Mouse (Mus musculus) heart, adult 11 months (tissue): Measurements from ENCODE around the gene Bbs12.
A peak's percentile ranks its signal among the peaks of the same experiment; 100 is the strongest.

Experiments used
- DNase-seq: peaks from one replicate; pipeline ENCODE4 v3.0.0; 2022

Bbs12 gene

GRCm38 (mm10) chr3:37328489-37328888 lies 16.1 kb downstream of the Bbs12 start:
- no peak for DNase-seq

- no peak for DNase-seq
Observed at GRCm38 (mm10) chr3:37329963-37330362, 17.6 kb downstream of the Bbs12 start.

- peak; percentile 86 for DNase-seq
Observed at GRCm38 (mm10) chr3:37331999-37332449, 19.7 kb downstream of the Bbs12 start.

GRCm38 (mm10) chr3:37334053-37334452 lies 21.7 kb downstream of the Bbs12 start:
- no peak for DNase-seq

- DNase-seq = peak; percentile 92
Observed at GRCm38 (mm10) chr3:37341110-37341509, 28.8 kb downstream of the Bbs12 start.

- peak; percentile 93 for DNase-seq
Observed at GRCm38 (mm10) chr3:37342811-37343210, 30.5 kb downstream of the Bbs12 start.

GRCm38 (mm10) chr3:37347671-37348070 lies 35.3 kb downstream of the Bbs12 start:
- DNase-seq = no peak

GRCm38 (mm10) chr3:37348221-37349165 lies 36.1 kb downstream of the Bbs12 start, which contains the start of gene Fgf2:
Gene Fgf2, plus strand, starts transcription at chr3:37348346.
- peak; percentile 97 for DNase-seq

- DNase-seq = peak; percentile 95
Observed at GRCm38 (mm10) chr3:37349166-37349548, 36.8 kb downstream of the Bbs12 start.

GRCm38 (mm10) chr3:37350386-37350785 lies 38.0 kb downstream of the Bbs12 start:
- DNase-seq = no peak

GRCm38 (mm10) chr3:37353951-37354481 lies 41.7 kb downstream of the Bbs12 start:
- DNase-seq = peak; percentile 94

- no peak for DNase-seq
Observed at GRCm38 (mm10) chr3:37354737-37355136, 42.4 kb downstream of the Bbs12 start.

GRCm38 (mm10) chr3:37360729-37361128 lies 48.4 kb downstream of the Bbs12 start:
- DNase-seq = peak; percentile 94

GRCm38 (mm10) chr3:37365144-37365543 lies 52.8 kb downstream of the Bbs12 start:
- no peak for DNase-seq

GRCm38 (mm10) chr3:37365976-37366375 lies 53.6 kb downstream of the Bbs12 start:
- peak; percentile 89 for DNase-seq

GRCm38 (mm10) chr3:37366381-37367053 lies 54.2 kb downstream of the Bbs12 start:
- DNase-seq = peak; percentile 85

GRCm38 (mm10) chr3:37370407-37370806 lies 58.1 kb downstream of the Bbs12 start:
- DNase-seq = peak; percentile 96
